Mouse (Mus musculus): ENCODE measurements around the gene Mageb5. TPM values are rescaled to one million over a fixed set of nuclear protein-coding genes. Genes with fewer than 3 reads are reported as not detected.

Mageb5 gene
- 54.0 TPM for polyA plus RNA-seq (2014; fragmentation: Illumina TruSeq; extraction: RNeasy Lipid Tissue Mini Kit (QIAGEN cat#74804); ENCODE audit: low read depth, low replicate concordance)

GRCm38 (mm10) chrX:91782918-91783317 lies at the start of gene Mageb5:
Mageb5 (minus strand) TSS chrX:91783018.

Other genes starting within 250 kb of the Mageb5 start
- 435 TPM for gene 1700084M14Rik, start 207.1 kb downstream of the Mageb5 start, polyA plus RNA-seq (2014; fragmentation: Illumina TruSeq; extraction: RNeasy Lipid Tissue Mini Kit (QIAGEN cat#74804); ENCODE audit: low read depth, low replicate concordance)
- gene Gm14781, start 150.8 kb downstream of the Mageb5 start, polyA plus RNA-seq (2014; fragmentation: Illumina TruSeq; extraction: RNeasy Lipid Tissue Mini Kit (QIAGEN cat#74804); ENCODE audit: low read depth, low replicate concordance) = 77.7 TPM
- 1.6 TPM for gene Mageb1, start 233.3 kb upstream of the Mageb5 start, polyA plus RNA-seq (2014; fragmentation: Illumina TruSeq; extraction: RNeasy Lipid Tissue Mini Kit (QIAGEN cat#74804); ENCODE audit: low read depth, low replicate concordance)

All from testis, adult 10 weeks (tissue).